Mouse (Mus musculus) kidney, postnatal 0 days (tissue): Measurements from ENCODE around the gene Ldlr. TPM values are rescaled to one million over a fixed set of nuclear protein-coding genes. Genes with fewer than 3 reads are reported as not detected.
"Not testable (repeated sequence)": the region's sequence is repeated elsewhere in the genome, so short reads cannot be mapped to it uniquely, and the experiment has no call there.

Experiments used
- ATAC-seq: fragments of 200-750 bp; cut with Nextera tagmentation; replicated peaks from 2 replicates; pipeline ENCODE4 v1.8.0; 2017; ENCODE audit warnings: low read depth, moderate number of reproducible peaks, moderate TSS enrichment, moderate library complexity; ENCODE audit not compliant: low FRiP score
- DNase-seq: peaks from one replicate; pipeline ENCODE4 v3.0.0-alpha.2; 2016; ENCODE audit warnings: low spot score
- H3K27ac ChIP-seq: fragments of 300-500 bp; sonication (generic); 2 replicates; pipeline ENCODE4 v1.5.1; 2014; ENCODE audit warnings: mild to moderate bottlenecking
- H3K27me3 ChIP-seq: fragments of 300-500 bp; sonication (generic); 2 replicates; pipeline ENCODE4 v1.6.1; 2014; ENCODE audit warnings: low read length, mixed read lengths; ENCODE audit not compliant: insufficient read depth
- H3K36me3 ChIP-seq: fragments of 300-500 bp; sonication (generic); 2 replicates; pipeline ENCODE4 v1.6.1; 2014; ENCODE audit warnings: low read length, mixed read lengths; ENCODE audit not compliant: insufficient read depth
- H3K4me1 ChIP-seq: fragments of 300-500 bp; sonication (generic); replicated peaks from 2 replicates; pipeline ENCODE4 v1.6.1; 2014; ENCODE audit warnings: antibody characterized with exemption, low read length, mixed read lengths; ENCODE audit not compliant: insufficient read depth
- H3K4me2 ChIP-seq: fragments of 300-500 bp; sonication (generic); 2 replicates; pipeline ENCODE4 v1.6.1; 2014; ENCODE audit warnings: mild to moderate bottlenecking, low read length, moderate library complexity, mixed read lengths
- H3K4me3 ChIP-seq: fragments of 300-500 bp; sonication (generic); replicated peaks from 2 replicates; pipeline ENCODE4 v1.5.1; 2014; ENCODE audit warnings: low read depth, low read length
- H3K9ac ChIP-seq: fragments of 300-500 bp; sonication (generic); 2 replicates; pipeline ENCODE4 v1.6.1; 2014; ENCODE audit warnings: low read depth, low read length
- H3K9me3 ChIP-seq: fragments of 300-500 bp; sonication (generic); replicated peaks from 2 replicates; pipeline ENCODE4 v1.6.1; 2016; ENCODE audit warnings: low read length, inconsistent platforms, mixed read lengths
- CTCF ChIP-seq: IDR thresholded peaks from 2 replicates; pipeline ENCODE4 v1.5.1; 2016; ENCODE audit warnings: antibody characterized with exemption, low read depth, mild to moderate bottlenecking, moderate library complexity
- WGBS: fragments of 180-500 bp; shearing (Covaris S2); extraction: QIAGEN DNeasy Blood & Tissue Kit; methylation state at CpG from one replicate; pipeline ENCODE4 v1.1.7; 2014; 5-methylcytosine and 5-hydroxymethylcytosine counted together
- polyA plus RNA-seq: library from polyadenylated mRNA; unstranded; fragments of >200 nt; fragmentation: Nextera tagmentation; extraction: Ambion mirVana; gene quantifications from 2 replicates; pipeline ENCODE4 v1.2.1, GENCODE M21; 2015

The Ldlr gene
- polyA plus RNA-seq, 1 experiment from 2014 or later, result 16.9 TPM

DNA sequence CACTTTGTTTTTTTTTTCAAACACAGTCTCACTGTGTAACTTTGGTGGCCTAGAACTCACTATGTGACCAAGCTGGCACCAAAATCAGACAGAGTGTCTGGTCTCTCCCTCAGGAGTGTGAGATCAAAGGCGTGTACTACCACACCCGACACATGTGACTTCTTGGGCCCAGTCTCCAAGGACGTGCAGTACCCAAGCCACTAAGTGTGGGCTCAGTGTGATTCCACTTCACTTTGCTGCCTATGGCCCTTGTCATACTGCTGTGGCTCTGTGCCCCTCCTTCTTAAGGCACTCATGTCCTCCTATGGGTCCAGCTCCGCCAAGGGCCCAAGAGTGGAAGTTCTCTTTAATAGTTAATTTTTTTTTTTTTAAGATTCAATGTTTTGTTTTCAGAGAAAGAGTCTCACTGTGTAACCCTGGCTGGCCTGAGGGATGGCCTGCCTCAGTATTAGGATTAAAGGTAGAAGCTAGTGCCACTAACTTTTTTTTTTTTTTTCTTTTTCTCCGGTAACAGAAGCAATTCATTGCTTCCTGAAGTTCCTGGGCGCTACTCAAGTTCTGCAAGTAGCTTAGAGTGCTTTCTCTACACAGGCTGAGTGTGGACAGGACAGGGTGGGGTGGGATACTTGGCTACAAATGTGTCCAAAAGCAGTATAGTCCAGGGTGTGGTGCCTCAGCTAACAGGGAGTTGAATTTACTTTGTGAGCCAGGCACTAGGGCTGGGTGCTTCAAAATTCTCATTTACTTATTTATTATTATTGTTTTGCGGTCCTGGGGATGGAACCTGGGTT, 61.4 kb downstream of the Ldlr start:
- peaks cover 43% of the 10 kb centered on the region for H3K36me3 ChIP-seq

DNA sequence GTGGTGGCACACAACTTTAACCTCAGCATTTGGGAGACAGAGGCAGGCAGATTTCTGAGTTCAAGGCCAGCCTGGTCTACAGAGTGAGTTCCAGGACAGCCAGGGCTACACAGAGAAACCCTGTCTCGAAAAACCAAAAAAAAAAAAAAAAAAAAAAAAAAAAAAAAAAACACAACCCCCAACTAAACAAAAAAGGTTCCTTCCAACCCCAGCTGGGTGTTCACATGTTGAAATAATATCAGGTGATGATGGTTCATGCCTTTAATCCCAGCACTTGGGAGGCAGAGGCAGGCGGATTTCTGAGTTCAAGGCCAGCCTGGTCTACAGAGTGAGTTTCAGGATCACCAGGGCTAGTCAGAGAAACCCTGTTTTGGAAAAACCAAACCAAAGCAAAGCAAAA, 63.0 kb downstream of the Ldlr start:
- not testable (repeated sequence) for H3K9ac ChIP-seq, H3K9me3 ChIP-seq, DNase-seq, H3K27ac ChIP-seq, H3K4me3 ChIP-seq, H3K4me2 ChIP-seq, H3K4me1 ChIP-seq, ATAC-seq, H3K27me3 ChIP-seq
- 87% methylated on average over 1 of the region's 2 CpGs for WGBS
- H3K36me3 ChIP-seq, result peaks cover 30% of the 10 kb centered on the region

More for the DNA sequence above, 61.4 kb downstream of the Ldlr start:
- no peak overlapping the region for H3K4me3 ChIP-seq
- no peak overlapping the region for H3K4me2 ChIP-seq
- ATAC-seq (no peak), DNase-seq (no peak)
- WGBS, result 82% methylated on average over 7 of the region's 7 CpGs
- TF ChIP-seq CTCF, result no peak
- H3K4me1 ChIP-seq, result no peaks in the 10 kb centered on the region
- H3K9ac ChIP-seq, result no peak overlapping the region
- no peaks in the 10 kb centered on the region for H3K27me3 ChIP-seq
- H3K9me3 ChIP-seq, result no peaks in the 10 kb centered on the region
- no peak overlapping the region for H3K27ac ChIP-seq

DNA sequence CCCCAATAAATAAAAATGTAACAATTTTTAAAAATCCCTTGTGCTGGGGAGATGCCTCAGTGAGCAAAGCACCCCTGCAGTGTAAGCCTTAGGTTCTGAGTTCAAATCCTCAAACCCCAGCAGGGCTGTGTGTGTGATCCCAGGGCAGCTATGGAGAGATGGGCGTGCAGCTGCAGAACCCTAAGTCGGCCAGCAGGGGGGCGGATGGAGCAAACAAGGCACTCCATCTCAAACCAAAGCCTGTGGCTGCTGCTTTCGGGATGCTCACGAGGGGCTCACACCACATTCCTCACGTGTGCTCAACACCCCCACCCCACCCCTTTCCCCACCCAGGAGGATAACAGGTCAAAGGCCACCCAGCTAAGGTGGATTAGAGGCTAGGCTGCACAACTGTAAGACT, 63.6 kb downstream of the Ldlr start:
- 7% methylated on average over 6 of the region's 6 CpGs for WGBS
- peak; percentile 82 for DNase-seq

DNA sequence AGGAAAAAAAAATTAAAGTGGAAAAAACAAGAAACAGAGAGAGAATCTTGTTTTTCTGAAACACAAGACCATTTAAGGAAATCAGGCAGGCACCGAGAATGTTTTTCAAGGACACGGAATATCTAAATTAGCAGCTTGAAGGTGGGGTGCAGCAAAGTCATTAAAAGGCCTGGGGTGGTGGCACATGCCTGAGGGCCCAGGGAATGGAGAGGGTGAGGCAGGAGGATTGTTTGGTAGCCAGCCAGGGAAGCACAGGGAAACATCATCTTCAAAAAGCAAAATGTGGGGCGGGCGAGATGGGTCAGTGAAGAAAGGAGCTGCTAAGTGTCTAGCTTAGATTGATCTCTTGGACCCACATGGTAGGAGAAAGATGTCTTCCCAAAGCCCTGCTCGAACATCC, 64.4 kb downstream of the Ldlr start:
- no peak for ATAC-seq
- H3K27ac ChIP-seq, result no peak overlapping the region
- H3K9me3 ChIP-seq, result no peaks in the 10 kb centered on the region
- no peak overlapping the region for H3K4me2 ChIP-seq
- no peak overlapping the region for H3K9ac ChIP-seq
- peaks cover 8% of the 10 kb centered on the region; the same call in 1 of the 2 replicates for H3K4me1 ChIP-seq
- WGBS, result 57% methylated on average over 5 of the region's 5 CpGs
- no peak overlapping the region for H3K4me3 ChIP-seq
- H3K27me3 ChIP-seq, result no peaks in the 10 kb centered on the region
- no peak for DNase-seq
- peaks cover 20% of the 10 kb centered on the region for H3K36me3 ChIP-seq
- TF ChIP-seq CTCF, result no peak

More for the DNA sequence above, 63.6 kb downstream of the Ldlr start:
- H3K4me2 ChIP-seq, result no peak overlapping the region
- H3K27ac ChIP-seq, result no peak overlapping the region
- H3K4me1 ChIP-seq, result 0 out of 2 replicates have a peak, but pooled peaks cover 4% of the 10 kb centered on the region
- peaks cover 24% of the 10 kb centered on the region for H3K36me3 ChIP-seq
- no peaks in the 10 kb centered on the region for H3K9me3 ChIP-seq
- no peaks in the 10 kb centered on the region for H3K27me3 ChIP-seq
- H3K4me3 ChIP-seq, result no peak overlapping the region
- TF ChIP-seq CTCF, result peak; percentile 78
- H3K9ac ChIP-seq, result no peak overlapping the region
- peak; percentile 57 for ATAC-seq

DNA sequence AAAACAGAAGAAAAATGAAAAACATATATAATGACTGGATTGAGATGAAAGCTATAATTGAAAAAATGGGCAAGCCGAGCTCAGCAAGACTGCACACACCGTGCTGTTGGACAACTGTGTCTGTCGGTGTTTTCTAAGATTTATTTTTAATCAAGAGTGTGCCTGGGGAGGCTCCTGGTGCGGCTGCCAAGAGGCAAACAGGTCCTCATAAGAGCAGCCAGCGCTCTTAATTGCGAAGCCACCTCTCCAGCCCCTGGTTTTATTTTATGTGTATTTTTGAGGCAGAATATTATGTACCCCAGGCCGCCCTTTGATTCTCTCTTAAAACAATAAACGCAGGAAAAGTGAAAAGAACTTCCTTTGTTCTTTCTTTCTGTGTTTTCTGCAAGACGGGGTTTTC, 65.0 kb downstream of the Ldlr start:
- Histone ChIP-seq H3K27me3 (no peaks in the 10 kb centered on the region), H3K4me3 (no peak overlapping the region), H3K9ac (no peak overlapping the region), H3K4me2 (no peak overlapping the region), H3K9me3 (no peaks in the 10 kb centered on the region), H3K4me1 (peaks cover 14% of the 10 kb centered on the region), H3K36me3 (peaks cover 25% of the 10 kb centered on the region), H3K27ac (no peak overlapping the region)
- ATAC-seq (no peak), DNase-seq (no peak)
- no peak for TF ChIP-seq CTCF
- 66% methylated on average over 9 of the region's 9 CpGs for WGBS

DNA sequence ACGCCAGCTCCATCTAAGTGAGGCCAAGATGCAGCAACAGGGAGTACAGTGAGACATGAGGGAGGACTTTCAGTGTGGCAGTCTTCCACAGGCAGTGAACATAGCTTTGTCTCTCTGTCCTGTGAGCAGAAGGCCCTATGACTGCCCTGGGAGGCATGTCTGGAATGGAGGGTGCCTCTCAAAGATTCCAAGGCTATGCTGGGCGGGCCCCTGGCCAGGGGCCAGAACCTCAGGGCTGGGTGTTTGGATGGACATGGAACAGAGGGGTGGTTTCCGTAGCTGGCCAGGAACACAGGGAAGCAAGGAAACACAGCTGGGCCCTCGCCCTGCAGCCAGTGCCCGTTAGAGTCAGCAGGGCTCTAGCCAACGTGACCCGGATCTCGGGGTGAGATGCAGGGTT, 68.6 kb downstream of the Ldlr start:
- Histone ChIP-seq H3K27ac (no peak overlapping the region), H3K4me2 (no peak overlapping the region), H3K9me3 (no peaks in the 10 kb centered on the region), H3K9ac (no peak overlapping the region), H3K4me1 (peaks cover 25% of the 10 kb centered on the region), H3K27me3 (no peaks in the 10 kb centered on the region), H3K4me3 (no peak overlapping the region), H3K36me3 (peaks cover 36% of the 10 kb centered on the region)
- 70% methylated on average over 8 of the region's 8 CpGs for WGBS
- no peak for ATAC-seq
- DNase-seq, result peak; percentile 44
- TF ChIP-seq CTCF, result no peak
